Mouse (Mus musculus): ENCODE data around the gene Ppp1r12a. TPM values are rescaled to one million over a fixed set of nuclear protein-coding genes. Genes with fewer than 3 reads are reported as not detected.

Gene Ppp1r12a
- total RNA-seq, 2 experiments from 2014 or later: 145 to 150 TPM

GRCm38 (mm10) chr10:108163451-108163850, 1.5 kb downstream of the Ppp1r12a start:
- no peak for TF ChIP-seq CTCF (IDR thresholded peaks at IDR 0.05)
- Histone ChIP-seq H3K27ac (peak overlapping the region; percentile 99), H3K4me3 (peak overlapping the region; percentile 98)
- intact Hi-C loops (cut with DNase I): loop anchor here (2.0 to 5.0 kb wide), 3 partner anchors 75 to 231 kb away; no protein-coding TSS in a partner anchor
- no peak for DNase-seq (ENCODE audit: extremely low spot score in 1 of 2, low spot score in 2 of 2)

- intact Hi-C loops (cut with DNase I): no loop called here
- no peak overlapping the region for H3K4me3 ChIP-seq
- no peak for TF ChIP-seq CTCF (IDR thresholded peaks at IDR 0.05)
- no peak for DNase-seq (ENCODE audit: extremely low spot score in 1 of 2, low spot score in 2 of 2)
- H3K27ac ChIP-seq: no peak overlapping the region
Measured at GRCm38 (mm10) chr10:108167823-108168222, 5.8 kb downstream of the Ppp1r12a start.

DNA sequence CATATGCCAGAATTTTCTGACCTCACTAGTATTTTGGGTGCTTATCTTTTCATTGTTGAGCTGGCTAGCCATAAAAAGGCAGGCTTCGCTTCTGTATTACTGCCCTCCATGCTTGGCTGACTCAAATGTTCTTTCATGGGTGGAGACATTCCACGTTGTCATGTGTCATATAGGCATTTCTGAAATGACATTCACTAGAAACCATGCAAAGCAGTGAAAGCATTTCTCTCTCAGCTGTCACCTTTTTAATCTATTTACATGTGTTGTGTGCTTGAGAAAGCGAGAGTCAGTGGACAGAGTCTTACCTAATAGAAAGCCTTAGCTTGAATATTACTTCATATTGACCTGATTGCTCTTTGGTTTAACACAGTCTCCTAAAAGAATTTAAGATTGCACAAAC, 8.8 kb downstream of the Ppp1r12a start:
- DNase-seq (ENCODE audit: extremely low spot score in 1 of 2, low spot score in 2 of 2): no peak
- H3K27ac ChIP-seq: no peak overlapping the region

DNA sequence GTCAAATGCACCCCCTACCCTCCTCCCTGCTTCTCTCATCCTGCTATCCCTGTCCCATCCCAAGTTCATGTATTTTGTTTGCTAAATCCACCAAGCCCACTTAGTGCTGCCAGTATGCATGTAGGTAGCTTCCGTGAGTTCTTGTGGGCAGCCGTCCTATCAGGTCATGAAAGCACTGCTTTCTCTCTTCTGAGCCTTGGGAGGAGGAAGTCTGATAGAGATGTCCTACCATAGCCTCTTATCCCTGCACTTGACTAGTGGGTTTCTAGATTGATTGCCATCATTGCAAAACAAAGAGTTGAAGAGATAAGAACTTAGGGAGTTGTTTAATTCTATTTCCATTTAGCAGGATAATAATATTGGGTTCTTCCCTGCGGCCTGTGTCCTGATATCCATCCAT, 9.6 kb downstream of the Ppp1r12a start:
- no peak for DNase-seq (ENCODE audit: extremely low spot score in 1 of 2, low spot score in 2 of 2)
- no peak for TF ChIP-seq CTCF (IDR thresholded peaks at IDR 0.05)
- no peak overlapping the region for H3K4me3 ChIP-seq
- intact Hi-C loops (cut with DNase I): no loop called here
- no peak overlapping the region for H3K27ac ChIP-seq

More for the DNA sequence above, 8.8 kb downstream of the Ppp1r12a start:
- no peak overlapping the region for H3K4me3 ChIP-seq
- intact Hi-C loops (cut with DNase I): no loop called here
- TF ChIP-seq CTCF (IDR thresholded peaks at IDR 0.05): no peak

DNA sequence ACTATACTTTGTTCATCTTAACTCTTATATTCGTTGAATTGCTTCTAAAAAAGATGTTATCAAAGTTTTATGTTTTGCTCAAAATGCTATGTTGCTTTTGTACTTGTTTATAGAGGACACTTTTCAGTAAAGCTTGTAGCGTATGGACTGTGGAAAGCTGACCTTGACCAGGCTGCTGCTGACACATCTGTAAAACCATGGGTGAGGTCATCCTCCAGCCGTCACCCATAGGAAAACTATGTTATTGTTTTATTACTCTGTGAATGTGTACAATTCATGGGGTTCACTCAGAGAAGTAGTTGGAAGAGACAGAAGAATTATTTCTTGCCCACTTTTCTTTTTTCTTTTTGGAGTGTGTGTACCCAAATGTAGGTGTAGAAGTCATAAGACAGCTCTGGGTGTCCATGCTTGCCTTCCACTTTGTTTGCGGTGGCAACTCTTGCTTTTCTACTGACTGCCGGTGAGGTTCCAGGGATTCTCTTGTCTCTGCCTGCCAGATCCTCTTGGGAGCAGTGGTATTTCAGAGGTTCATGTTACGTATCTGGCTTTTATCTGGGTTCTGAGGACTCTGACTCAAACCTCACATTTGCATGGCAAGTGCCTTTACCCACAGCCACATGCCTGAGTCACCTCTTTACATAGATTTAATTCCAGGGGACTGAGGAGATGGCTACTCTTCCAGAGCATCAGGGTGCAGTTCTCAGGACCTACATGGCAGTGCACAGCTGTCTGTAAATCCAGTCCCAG, 11.0 kb downstream of the Ppp1r12a start:
- TF ChIP-seq CTCF (IDR thresholded peaks at IDR 0.05): no peak
- intact Hi-C loops (cut with DNase I): no loop called here
- no peak for DNase-seq (ENCODE audit: extremely low spot score in 1 of 2, low spot score in 2 of 2)
- Histone ChIP-seq H3K4me3 (no peak overlapping the region), H3K27ac (no peak overlapping the region)

GRCm38 (mm10) chr10:108174107-108174506, 12.1 kb downstream of the Ppp1r12a start:
- no peak for DNase-seq (ENCODE audit: extremely low spot score in 1 of 2, low spot score in 2 of 2)
- intact Hi-C loops (cut with DNase I): no loop called here
- no peak overlapping the region for H3K27ac ChIP-seq
- no peak overlapping the region for H3K4me3 ChIP-seq
- TF ChIP-seq CTCF (IDR thresholded peaks at IDR 0.05): no peak

GRCm38 (mm10) chr10:108175885-108176284, 13.9 kb downstream of the Ppp1r12a start:
- intact Hi-C loops (cut with DNase I): no loop called here
- H3K27ac ChIP-seq: no peak overlapping the region
- TF ChIP-seq CTCF (IDR thresholded peaks at IDR 0.05): no peak
- no peak for DNase-seq (ENCODE audit: extremely low spot score in 1 of 2, low spot score in 2 of 2)
- no peak overlapping the region for H3K4me3 ChIP-seq

DNA sequence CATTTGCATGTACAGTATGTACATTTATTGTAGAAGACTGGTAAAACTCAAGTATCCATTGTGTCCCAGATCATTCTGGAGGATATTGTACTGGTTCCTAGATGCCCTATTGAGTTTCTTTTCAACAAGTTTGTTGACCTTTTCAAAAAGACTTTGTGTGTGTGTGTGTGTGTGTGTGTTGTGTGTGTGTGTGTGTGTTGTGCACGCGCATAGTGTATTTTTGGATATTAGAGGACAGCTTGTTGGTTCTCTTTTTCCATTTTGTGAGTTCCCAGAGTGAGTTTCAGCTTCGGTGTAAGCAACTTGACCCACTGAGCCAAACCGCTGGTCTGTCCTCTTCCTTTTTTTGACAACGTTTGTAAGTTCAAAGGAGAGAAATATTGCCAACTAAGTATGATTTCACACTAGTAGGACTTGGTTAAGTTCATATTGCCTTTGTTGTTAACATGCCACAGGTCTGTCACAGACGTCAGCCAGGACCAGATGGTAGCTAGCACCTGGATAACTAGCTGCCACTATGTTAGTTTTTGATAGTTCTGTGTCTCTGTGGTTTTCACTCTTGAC, 16.4 kb downstream of the Ppp1r12a start:
- no peak for DNase-seq (ENCODE audit: extremely low spot score in 1 of 2, low spot score in 2 of 2)
- intact Hi-C loops (cut with DNase I): no loop called here
- no peak overlapping the region for H3K27ac ChIP-seq
- no peak for TF ChIP-seq CTCF (IDR thresholded peaks at IDR 0.05)
- no peak overlapping the region for H3K4me3 ChIP-seq

- TF ChIP-seq CTCF (IDR thresholded peaks at IDR 0.05): no peak
- intact Hi-C loops (cut with DNase I): no loop called here
- DNase-seq (ENCODE audit: extremely low spot score in 1 of 2, low spot score in 2 of 2): no peak
- no peak overlapping the region for H3K4me3 ChIP-seq
- no peak overlapping the region for H3K27ac ChIP-seq
Measured at GRCm38 (mm10) chr10:108179404-108179803, 17.4 kb downstream of the Ppp1r12a start.

DNA sequence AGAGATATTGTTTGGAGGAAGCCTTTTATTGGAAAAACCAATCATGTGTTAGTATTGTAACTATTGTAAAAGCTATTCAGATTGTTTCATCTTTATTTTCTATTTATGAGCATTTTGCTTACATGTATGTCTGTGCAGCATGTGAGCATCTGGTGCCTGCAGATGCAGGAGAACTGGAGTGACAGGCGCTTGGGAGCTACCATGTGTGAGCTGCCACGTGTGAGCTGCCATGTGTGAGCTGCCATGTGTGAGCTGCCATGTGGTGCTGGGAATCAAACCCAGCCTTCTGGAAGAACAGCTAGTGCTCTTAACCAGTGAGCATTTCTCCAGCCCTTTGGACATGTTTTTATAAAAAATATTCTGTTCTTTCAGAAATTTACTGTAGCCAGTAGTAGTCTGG, 18.3 kb downstream of the Ppp1r12a start:
- no peak overlapping the region for H3K27ac ChIP-seq
- no peak overlapping the region for H3K4me3 ChIP-seq
- no peak for TF ChIP-seq CTCF (IDR thresholded peaks at IDR 0.05)
- no peak for DNase-seq (ENCODE audit: extremely low spot score in 1 of 2, low spot score in 2 of 2)
- intact Hi-C loops (cut with DNase I): no loop called here

GRCm38 (mm10) chr10:108181893-108182292, 19.9 kb downstream of the Ppp1r12a start:
- TF ChIP-seq CTCF (IDR thresholded peaks at IDR 0.05): no peak
- intact Hi-C loops (cut with DNase I): no loop called here
- no peak overlapping the region for H3K4me3 ChIP-seq
- no peak for DNase-seq (ENCODE audit: extremely low spot score in 1 of 2, low spot score in 2 of 2)
- no peak overlapping the region for H3K27ac ChIP-seq

- intact Hi-C loops (cut with DNase I): no loop called here
- no peak overlapping the region for H3K4me3 ChIP-seq
- no peak overlapping the region for H3K27ac ChIP-seq
- no peak for TF ChIP-seq CTCF (IDR thresholded peaks at IDR 0.05)
- no peak for DNase-seq (ENCODE audit: extremely low spot score in 1 of 2, low spot score in 2 of 2)
Measured at GRCm38 (mm10) chr10:108182386-108182785, 20.4 kb downstream of the Ppp1r12a start.

DNA sequence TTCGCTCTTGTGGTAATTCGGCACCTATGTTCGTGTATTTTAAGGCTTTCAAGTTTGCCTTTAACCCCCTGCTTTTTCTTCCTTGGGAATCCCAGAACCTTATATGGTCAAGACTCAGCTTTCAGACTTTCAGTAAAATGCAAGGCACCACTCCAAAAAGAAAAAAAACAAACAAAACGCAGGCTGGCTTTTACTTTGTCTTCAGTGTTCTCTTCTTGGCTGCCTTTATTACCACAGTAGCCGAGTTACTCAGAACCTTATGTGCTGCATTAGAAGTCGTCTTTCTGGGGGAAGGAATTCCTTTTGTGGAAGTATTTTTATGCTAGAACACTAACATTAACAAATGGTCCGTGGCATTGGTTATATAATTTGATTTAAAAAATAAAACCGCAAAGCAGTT, 22.8 kb downstream of the Ppp1r12a start:
- H3K27ac ChIP-seq: peak overlapping the region; percentile 29; the same call in 1 of the 2 replicates
- no peak overlapping the region for H3K4me3 ChIP-seq
- intact Hi-C loops (cut with DNase I): no loop called here
- no peak for TF ChIP-seq CTCF (IDR thresholded peaks at IDR 0.05)
- no peak for DNase-seq (ENCODE audit: extremely low spot score in 1 of 2, low spot score in 2 of 2)

Measured in left cerebral cortex, adult 2 months (tissue).